Mouse (Mus musculus): Measurements from ENCODE around the gene Nt5dc3. TPM values are rescaled to one million over a fixed set of nuclear protein-coding genes. Genes with fewer than 3 reads are reported as not detected.

Gene Nt5dc3
- polyA plus RNA-seq, 1 experiment: 6.9 TPM

DNA sequence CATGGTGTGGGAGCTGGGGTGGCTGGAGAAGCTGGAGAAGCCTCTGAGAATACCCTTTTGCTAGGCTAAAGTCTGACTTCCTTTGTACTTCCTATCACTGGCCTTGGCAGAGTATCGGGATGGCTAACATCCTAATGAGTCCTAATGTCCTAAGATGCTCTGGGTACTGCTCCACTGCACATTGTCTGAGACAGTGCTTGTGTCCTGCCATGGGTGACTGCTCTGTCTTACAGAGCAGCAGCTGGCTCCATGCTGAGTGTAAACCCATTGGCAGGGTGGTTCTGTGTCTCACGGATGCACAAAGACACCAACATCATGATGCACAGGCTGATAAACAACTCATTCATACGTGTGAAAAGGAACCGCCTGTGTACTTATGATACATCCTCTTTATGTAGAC, 70.3 kb downstream of the Nt5dc3 start:
- Histone ChIP-seq H3K27me3 (replicated peaks; ENCODE audit: control insufficient read depth, insufficient read depth, low read length) (no peaks in the 10 kb centered on the region), H3K4me1 (ENCODE audit: control insufficient read depth, insufficient read depth, low read length) (no peaks in the 10 kb centered on the region)

GRCm38 (mm10) chr10:86849508-86849907, 70.7 kb downstream of the Nt5dc3 start:
- Histone ChIP-seq H3K36me3 (ENCODE audit: control insufficient read depth, insufficient read depth, low read length) (no peaks in the 10 kb centered on the region), H3K27ac (ENCODE audit: insufficient read depth, low read depth, low read length) (no peak overlapping the region), H3K4me1 (ENCODE audit: control insufficient read depth, insufficient read depth, low read length) (no peaks in the 10 kb centered on the region), H3K27me3 (replicated peaks; ENCODE audit: control insufficient read depth, insufficient read depth, low read length) (no peaks in the 10 kb centered on the region), H3K4me3 (ENCODE audit: insufficient read depth, low read depth, low read length) (no peak overlapping the region)
- TF ChIP-seq POLR2A (IDR thresholded peaks at IDR 0.05; ENCODE audit: low read depth, low read length) (no peak), CTCF (conservative IDR thresholded peaks at IDR 0.05; ENCODE audit: insufficient read depth, insufficient read length, low read depth, low read length) (no peak)
- 75% methylated on average over 4 of the region's 4 CpGs for WGBS
- no peak for DNase-seq

More for the DNA sequence above, 70.3 kb downstream of the Nt5dc3 start:
- DNase-seq: no peak
- WGBS: 77% methylated on average over 4 of the region's 4 CpGs
- TF ChIP-seq POLR2A (IDR thresholded peaks at IDR 0.05; ENCODE audit: low read depth, low read length) (no peak), CTCF (conservative IDR thresholded peaks at IDR 0.05; ENCODE audit: insufficient read depth, insufficient read length, low read depth, low read length) (no peak)
- Histone ChIP-seq H3K4me3 (ENCODE audit: insufficient read depth, low read depth, low read length) (no peak overlapping the region), H3K36me3 (ENCODE audit: control insufficient read depth, insufficient read depth, low read length) (no peaks in the 10 kb centered on the region), H3K27ac (ENCODE audit: insufficient read depth, low read depth, low read length) (no peak overlapping the region)

GRCm38 (mm10) chr10:86852160-86852559, 73.4 kb downstream of the Nt5dc3 start:
- no peaks in the 10 kb centered on the region for H3K27me3 ChIP-seq (replicated peaks; ENCODE audit: control insufficient read depth, insufficient read depth, low read length)
- DNase-seq: no peak
- TF ChIP-seq CTCF (conservative IDR thresholded peaks at IDR 0.05; ENCODE audit: insufficient read depth, insufficient read length, low read depth, low read length) (no peak), POLR2A (IDR thresholded peaks at IDR 0.05; ENCODE audit: low read depth, low read length) (no peak)
- no peaks in the 10 kb centered on the region for H3K4me1 ChIP-seq (ENCODE audit: control insufficient read depth, insufficient read depth, low read length)
- WGBS: 87% methylated on average over 6 of the region's 6 CpGs
- H3K4me3 ChIP-seq (ENCODE audit: insufficient read depth, low read depth, low read length): no peak overlapping the region
- H3K27ac ChIP-seq (ENCODE audit: insufficient read depth, low read depth, low read length): no peak overlapping the region
- no peaks in the 10 kb centered on the region for H3K36me3 ChIP-seq (ENCODE audit: control insufficient read depth, insufficient read depth, low read length)

- WGBS: 91% methylated on average over 3 of the region's 3 CpGs
- TF ChIP-seq CTCF (conservative IDR thresholded peaks at IDR 0.05; ENCODE audit: insufficient read depth, insufficient read length, low read depth, low read length) (no peak), POLR2A (IDR thresholded peaks at IDR 0.05; ENCODE audit: low read depth, low read length) (no peak)
- no peak for DNase-seq
- no peaks in the 10 kb centered on the region for H3K36me3 ChIP-seq (ENCODE audit: control insufficient read depth, insufficient read depth, low read length)
- no peak overlapping the region for H3K27ac ChIP-seq (ENCODE audit: insufficient read depth, low read depth, low read length)
- no peak overlapping the region for H3K4me3 ChIP-seq (ENCODE audit: insufficient read depth, low read depth, low read length)
- H3K4me1 ChIP-seq (ENCODE audit: control insufficient read depth, insufficient read depth, low read length): no peaks in the 10 kb centered on the region
- no peaks in the 10 kb centered on the region for H3K27me3 ChIP-seq (replicated peaks; ENCODE audit: control insufficient read depth, insufficient read depth, low read length)
Measured at GRCm38 (mm10) chr10:86853433-86853832, 74.6 kb downstream of the Nt5dc3 start.

DNA sequence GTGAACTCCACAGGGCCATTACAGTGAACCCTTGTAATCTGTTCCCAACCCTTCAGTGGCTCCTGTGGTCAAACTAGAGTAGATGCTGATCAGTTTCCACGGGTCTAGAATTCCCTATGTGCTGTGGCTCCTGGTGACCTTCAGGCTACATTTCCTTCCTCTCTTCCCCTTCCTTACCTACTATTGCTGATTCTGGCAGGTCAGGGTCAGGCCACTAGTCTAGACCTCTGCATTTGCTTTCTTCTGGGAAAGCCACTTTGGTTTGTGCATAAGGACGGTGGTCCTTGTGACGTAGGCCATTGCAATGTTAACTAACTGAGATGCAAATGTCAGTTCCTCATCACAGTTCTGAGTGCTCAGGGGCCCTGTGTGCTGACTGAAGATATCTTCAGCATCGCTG, 81.6 kb downstream of the Nt5dc3 start:
- Histone ChIP-seq H3K36me3 (ENCODE audit: control insufficient read depth, insufficient read depth, low read length) (no peaks in the 10 kb centered on the region), H3K27me3 (replicated peaks; ENCODE audit: control insufficient read depth, insufficient read depth, low read length) (no peaks in the 10 kb centered on the region), H3K4me1 (ENCODE audit: control insufficient read depth, insufficient read depth, low read length) (no peaks in the 10 kb centered on the region), H3K27ac (ENCODE audit: insufficient read depth, low read depth, low read length) (no peak overlapping the region), H3K4me3 (ENCODE audit: insufficient read depth, low read depth, low read length) (no peak overlapping the region)
- TF ChIP-seq POLR2A (IDR thresholded peaks at IDR 0.05; ENCODE audit: low read depth, low read length): no peak
- no peak for TF ChIP-seq CTCF (conservative IDR thresholded peaks at IDR 0.05; ENCODE audit: insufficient read depth, insufficient read length, low read depth, low read length)
- 88% methylated on average over 4 of the region's 4 CpGs for WGBS
- DNase-seq: no peak

DNA sequence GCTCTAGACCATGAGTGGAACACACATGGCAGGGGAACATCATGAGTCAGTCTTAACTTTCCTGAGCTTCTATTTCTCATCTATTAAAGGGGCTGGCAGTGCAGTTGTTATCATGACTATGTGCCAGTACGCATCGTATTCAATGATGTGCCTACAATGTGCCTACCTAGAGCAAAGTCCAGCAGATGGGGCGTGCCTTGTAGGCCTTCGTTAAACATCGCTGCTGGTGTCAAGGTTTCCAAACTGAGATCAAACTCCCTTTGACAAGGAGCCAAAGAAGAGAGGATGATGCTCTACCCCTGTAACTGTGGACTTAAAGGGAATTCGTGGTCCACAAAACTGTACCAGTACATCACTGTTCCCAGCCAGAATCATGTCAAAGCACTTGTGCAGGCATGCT, 83.7 kb downstream of the Nt5dc3 start:
- no peak for TF ChIP-seq POLR2A (IDR thresholded peaks at IDR 0.05; ENCODE audit: low read depth, low read length)
- TF ChIP-seq CTCF (conservative IDR thresholded peaks at IDR 0.05; ENCODE audit: insufficient read depth, insufficient read length, low read depth, low read length): no peak
- H3K27ac ChIP-seq (ENCODE audit: insufficient read depth, low read depth, low read length): no peak overlapping the region
- H3K4me1 ChIP-seq (ENCODE audit: control insufficient read depth, insufficient read depth, low read length): no peaks in the 10 kb centered on the region
- no peak overlapping the region for H3K4me3 ChIP-seq (ENCODE audit: insufficient read depth, low read depth, low read length)
- H3K27me3 ChIP-seq (replicated peaks; ENCODE audit: control insufficient read depth, insufficient read depth, low read length): no peaks in the 10 kb centered on the region
- WGBS: 58% methylated on average over 6 of the region's 6 CpGs
- peak; percentile 85 for DNase-seq
- no peaks in the 10 kb centered on the region for H3K36me3 ChIP-seq (ENCODE audit: control insufficient read depth, insufficient read depth, low read length)

DNA sequence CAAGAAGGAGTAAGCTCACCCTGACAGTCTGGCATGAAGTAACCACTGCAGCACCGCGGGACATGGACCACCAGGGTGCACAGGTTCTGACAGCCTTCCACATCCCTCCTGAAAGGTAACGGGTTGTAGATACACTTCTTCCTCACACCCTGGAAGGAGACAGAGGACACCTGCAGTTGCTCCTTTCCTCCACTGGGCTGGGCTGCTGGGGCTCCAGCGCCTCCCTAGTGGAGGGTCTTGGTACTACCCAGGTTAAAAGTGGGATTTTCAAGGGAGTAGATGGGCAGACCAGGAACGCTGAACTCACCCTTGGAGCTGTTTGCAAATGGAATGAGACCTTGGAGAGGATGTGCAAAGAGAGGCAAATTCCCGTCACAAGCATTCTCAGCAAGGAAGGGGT, 84.6 kb downstream of the Nt5dc3 start:
- H3K4me3 ChIP-seq (ENCODE audit: insufficient read depth, low read depth, low read length): no peak overlapping the region
- peak; percentile 43 for TF ChIP-seq CTCF (conservative IDR thresholded peaks at IDR 0.05; ENCODE audit: insufficient read depth, insufficient read length, low read depth, low read length)
- TF ChIP-seq POLR2A (IDR thresholded peaks at IDR 0.05; ENCODE audit: low read depth, low read length): no peak
- WGBS: 94% methylated on average over 6 of the region's 6 CpGs
- H3K36me3 ChIP-seq (ENCODE audit: control insufficient read depth, insufficient read depth, low read length): no peaks in the 10 kb centered on the region
- no peak overlapping the region for H3K27ac ChIP-seq (ENCODE audit: insufficient read depth, low read depth, low read length)
- H3K27me3 ChIP-seq (replicated peaks; ENCODE audit: control insufficient read depth, insufficient read depth, low read length): no peaks in the 10 kb centered on the region
- H3K4me1 ChIP-seq (ENCODE audit: control insufficient read depth, insufficient read depth, low read length): no peaks in the 10 kb centered on the region
- DNase-seq: no peak

DNA sequence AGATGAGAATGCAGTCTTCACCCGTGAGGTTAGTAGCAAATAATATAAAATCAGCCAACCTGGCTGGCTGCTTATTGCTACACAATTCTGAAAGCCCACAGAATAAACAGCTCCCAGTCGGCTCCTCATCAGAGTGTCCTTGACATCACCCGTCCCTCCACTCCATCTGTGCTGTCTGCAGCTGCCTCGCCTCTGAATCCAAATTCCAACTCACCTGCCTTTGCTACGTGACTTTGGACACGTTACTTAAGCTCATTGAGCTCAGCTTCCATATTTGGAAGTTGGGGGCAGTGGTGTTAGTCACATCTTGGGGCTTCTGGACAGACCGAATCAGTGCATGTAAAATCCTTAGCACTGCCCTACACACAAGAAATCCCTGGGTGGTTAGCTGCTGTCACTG, 93.3 kb downstream of the Nt5dc3 start:
- Histone ChIP-seq H3K4me3 (ENCODE audit: insufficient read depth, low read depth, low read length) (no peak overlapping the region), H3K27me3 (replicated peaks; ENCODE audit: control insufficient read depth, insufficient read depth, low read length) (no peaks in the 10 kb centered on the region), H3K36me3 (ENCODE audit: control insufficient read depth, insufficient read depth, low read length) (no peaks in the 10 kb centered on the region), H3K4me1 (ENCODE audit: control insufficient read depth, insufficient read depth, low read length) (no peaks in the 10 kb centered on the region), H3K27ac (ENCODE audit: insufficient read depth, low read depth, low read length) (no peak overlapping the region)
- TF ChIP-seq POLR2A (IDR thresholded peaks at IDR 0.05; ENCODE audit: low read depth, low read length) (no peak), CTCF (conservative IDR thresholded peaks at IDR 0.05; ENCODE audit: insufficient read depth, insufficient read length, low read depth, low read length) (no peak)
- no peak for DNase-seq
- WGBS: 83% methylated on average over 7 of the region's 7 CpGs
